Mouse (Mus musculus): ENCODE data around the gene Mmp9.

DNA sequence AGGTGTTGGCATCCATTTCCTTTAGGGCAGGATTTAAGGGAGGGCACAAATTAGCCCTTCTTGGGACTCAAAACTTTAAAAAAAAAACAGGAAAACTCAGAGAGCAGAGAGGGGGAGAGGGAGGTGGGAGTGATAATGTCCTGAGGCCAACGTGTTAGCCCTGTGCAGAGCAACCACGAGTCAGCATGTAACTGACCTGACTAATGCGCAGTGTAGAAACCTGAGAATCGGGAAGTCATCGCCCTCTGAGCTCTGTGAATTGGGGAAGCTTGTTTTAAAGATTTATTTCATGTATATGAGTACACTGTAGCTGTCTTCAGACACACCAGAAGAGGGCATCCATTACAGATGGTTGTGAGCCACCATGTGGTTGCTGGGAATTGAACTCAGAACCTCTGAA is 23.8 kb upstream of the Mmp9 start:
- TF ChIP-seq CTCF (IDR thresholded peaks at IDR 0.05; ENCODE audit: low read depth) (0 out of 2 replicates have a peak, but pooled peaks have one; percentile 1), EP300 (IDR thresholded peaks at IDR 0.05; ENCODE audit: low read depth) (no peak)
